Mouse (Mus musculus) CH12.LX (cell line): ENCODE results near the gene Hist1h2af. TPM values are rescaled to one million over a fixed set of nuclear protein-coding genes. Genes with fewer than 3 reads are reported as not detected.

Experiments used
- DNase-seq: peaks from one replicate; pipeline ENCODE4 v3.0.0-alpha.2; 2013; ENCODE audit errors: extremely low read depth
- H3K27ac ChIP-seq: 2 replicates; pipeline ENCODE4 v1.5.1; 2012; ENCODE audit warnings: low read depth, mild to moderate bottlenecking, control low read depth, moderate library complexity; ENCODE audit not compliant: insufficient read depth
- H3K27me3 ChIP-seq: replicated peaks from 2 replicates; pipeline ENCODE3; 2012; ENCODE audit warnings: inconsistent platforms
- H3K36me3 ChIP-seq, 2 experiments: replicated peaks in 1 of 2; 2 replicates each; pipeline versions ENCODE3 to v1.6.1; 2012; ENCODE audit warnings: inconsistent platforms in 1 of 2, low read length in 1 of 2, mild to moderate bottlenecking in 1 of 2, mixed read lengths in 1 of 2, moderate library complexity in 1 of 2; ENCODE audit not compliant: control insufficient read depth in 1 of 2, insufficient read depth in 1 of 2
- H3K4me1 ChIP-seq, 2 experiments: 2 replicates each; pipeline ENCODE4 v1.6.1; 2012; ENCODE audit warnings: inconsistent platforms in 1 of 2, moderate library complexity in 1 of 2; ENCODE audit not compliant: insufficient read depth in 2 of 2, control insufficient read depth in 1 of 2
- H3K4me2 ChIP-seq: 2 replicates; pipeline ENCODE4 v1.6.1; 2012; ENCODE audit warnings: low read depth, mild to moderate bottlenecking, control low read depth; ENCODE audit not compliant: poor library complexity, insufficient read depth, severe bottlenecking
- H3K4me3 ChIP-seq, 3 experiments: fragments of 150-350 bp in 1 of 3; sonication (generic) in 1 of 3; replicated peaks in 1 of 3; 2 replicates each; pipeline versions ENCODE3 to v1.5.1; 2011 to 2012; ENCODE audit warnings: low read depth in 2 of 3, low read length in 2 of 3, mild to moderate bottlenecking in 2 of 3, moderate library complexity in 2 of 3, control low read depth in 1 of 3, improper control_type of control experiment in 1 of 3, inconsistent platforms in 1 of 3, mixed read lengths in 1 of 3; ENCODE audit not compliant: poor library complexity in 1 of 3
- H3K79me2 ChIP-seq: replicated peaks from 2 replicates; pipeline ENCODE4 v1.6.1; 2012; ENCODE audit warnings: mild to moderate bottlenecking, moderate library complexity; ENCODE audit not compliant: control insufficient read depth, poor library complexity, insufficient read depth, severe bottlenecking; ENCODE audit errors: extremely low read depth
- H3K9ac ChIP-seq: 2 replicates; pipeline ENCODE4 v1.6.1; 2012; ENCODE audit warnings: low read depth, mild to moderate bottlenecking, control low read depth, moderate library complexity; ENCODE audit not compliant: insufficient read depth
- H3K9me3 ChIP-seq: replicated peaks from 2 replicates; pipeline ENCODE3; 2012; ENCODE audit warnings: low read length, inconsistent platforms, mixed read lengths
- BHLHE40 ChIP-seq: IDR thresholded peaks from 2 replicates; pipeline ENCODE4 v1.6.1; 2011; ENCODE audit warnings: mild to moderate bottlenecking, low read depth, low read length, improper control_type of control experiment
- CHD1 ChIP-seq: IDR thresholded peaks from 2 replicates; pipeline ENCODE4 v1.6.1; 2012; ENCODE audit warnings: low read depth, low read length, improper control_type of control experiment, inconsistent platforms
- CHD2 ChIP-seq: IDR thresholded peaks from 2 replicates; pipeline ENCODE4 v1.6.1; 2011; ENCODE audit warnings: low read length, improper control_type of control experiment
- E2F4 ChIP-seq: IDR thresholded peaks from 2 replicates; pipeline ENCODE4 v1.6.1; 2011; ENCODE audit warnings: low read depth, low read length, improper control_type of control experiment; ENCODE audit not compliant: insufficient replicate concordance
- ETS1 ChIP-seq: conservative IDR thresholded peaks from 2 replicates; pipeline ENCODE4 v1.6.1; 2012; ENCODE audit warnings: low read depth, mild to moderate bottlenecking, inconsistent platforms, low read length, improper control_type of control experiment, moderate library complexity
- GABPA ChIP-seq: IDR thresholded peaks from 2 replicates; pipeline ENCODE4 v1.6.1; 2012; ENCODE audit warnings: low read depth, low read length, improper control_type of control experiment, inconsistent platforms; ENCODE audit not compliant: insufficient replicate concordance
- HCFC1 ChIP-seq: IDR thresholded peaks from 2 replicates; pipeline ENCODE4 v1.6.1; 2012; ENCODE audit warnings: low read depth, mild to moderate bottlenecking, inconsistent platforms, low read length, improper control_type of control experiment
- IRF4 ChIP-seq: IDR thresholded peaks from 2 replicates; pipeline ENCODE4 v1.6.1; 2014; ENCODE audit warnings: low read depth, mild to moderate bottlenecking, inconsistent platforms, low read length, improper control_type of control experiment
- JUN ChIP-seq: IDR thresholded peaks from 2 replicates; pipeline ENCODE4 v1.6.1; 2011; ENCODE audit warnings: low read depth, mild to moderate bottlenecking, low read length, improper control_type of control experiment, moderate library complexity; ENCODE audit not compliant: insufficient read depth
- JUND ChIP-seq: conservative IDR thresholded peaks from 2 replicates; pipeline ENCODE4 v1.6.1; 2011; ENCODE audit warnings: low read depth, low read length, improper control_type of control experiment
- KAT2A ChIP-seq: IDR thresholded peaks from 2 replicates; pipeline ENCODE4 v1.6.1; 2012; ENCODE audit warnings: low read length, improper control_type of control experiment, inconsistent platforms; ENCODE audit not compliant: insufficient replicate concordance
- MAFK ChIP-seq: IDR thresholded peaks from 2 replicates; pipeline ENCODE4 v1.6.1; 2011; ENCODE audit warnings: low read length, improper control_type of control experiment; ENCODE audit not compliant: insufficient replicate concordance
- MAX ChIP-seq: IDR thresholded peaks from 2 replicates; pipeline ENCODE4 v1.6.1; 2011; ENCODE audit warnings: low read length, improper control_type of control experiment
- MAZ ChIP-seq: IDR thresholded peaks from 2 replicates; pipeline ENCODE4 v1.6.1; 2012; ENCODE audit warnings: low read depth, mild to moderate bottlenecking, inconsistent platforms, low read length, improper control_type of control experiment, moderate library complexity
- NRF1 ChIP-seq: IDR thresholded peaks from 2 replicates; pipeline ENCODE4 v1.6.1; 2014; ENCODE audit warnings: low read depth, mild to moderate bottlenecking, inconsistent platforms, low read length, improper control_type of control experiment, moderate library complexity
- POLR2A ChIP-seq: IDR thresholded peaks from 2 replicates; pipeline ENCODE4 v1.6.1; 2011; ENCODE audit warnings: low read depth, mild to moderate bottlenecking, improper control_type of control experiment, low read length
- RAD21 ChIP-seq: IDR thresholded peaks from 2 replicates; pipeline ENCODE4 v1.6.1; 2011; ENCODE audit warnings: low read depth, mild to moderate bottlenecking, low read length, improper control_type of control experiment, moderate library complexity
- RCOR1 ChIP-seq: conservative IDR thresholded peaks from 2 replicates; pipeline ENCODE4 v1.6.1; 2012; ENCODE audit warnings: low read depth, mild to moderate bottlenecking, inconsistent platforms, low read length, improper control_type of control experiment
- SIN3A ChIP-seq: IDR thresholded peaks from 2 replicates; pipeline ENCODE4 v1.6.1; 2012; ENCODE audit warnings: low read length, improper control_type of control experiment, inconsistent platforms
- SMC3 ChIP-seq: IDR thresholded peaks from 2 replicates; pipeline ENCODE4 v1.6.1; 2011; ENCODE audit warnings: low read depth, low read length, improper control_type of control experiment
- TCF12 ChIP-seq: IDR thresholded peaks from 2 replicates; pipeline ENCODE4 v1.6.1; 2014; ENCODE audit warnings: low read depth, mild to moderate bottlenecking, inconsistent platforms, low read length, improper control_type of control experiment
- UBTF ChIP-seq: IDR thresholded peaks from 2 replicates; pipeline ENCODE4 v1.6.1; 2012; ENCODE audit warnings: low read depth, mild to moderate bottlenecking, inconsistent platforms, low read length, improper control_type of control experiment, moderate library complexity
- USF1 ChIP-seq: IDR thresholded peaks from 2 replicates; pipeline ENCODE4 v1.6.1; 2014; ENCODE audit warnings: low read depth, mild to moderate bottlenecking, inconsistent platforms, low read length, improper control_type of control experiment
- USF2 ChIP-seq: conservative IDR thresholded peaks from 2 replicates; pipeline ENCODE4 v1.6.1; 2011; ENCODE audit warnings: low read depth, low read length, improper control_type of control experiment
- ZC3H11A ChIP-seq: IDR thresholded peaks from 2 replicates; pipeline ENCODE4 v1.6.1; 2012; ENCODE audit warnings: low read depth, mild to moderate bottlenecking, inconsistent platforms, low read length, improper control_type of control experiment
- ZKSCAN1 ChIP-seq: IDR thresholded peaks from 2 replicates; pipeline ENCODE4 v1.6.1; 2012; ENCODE audit warnings: low read depth, inconsistent platforms, low read length, improper control_type of control experiment, borderline replicate concordance
- ZNF384 ChIP-seq: IDR thresholded peaks from 2 replicates; pipeline ENCODE4 v1.6.1; 2012; ENCODE audit warnings: low read depth, low read length, improper control_type of control experiment, inconsistent platforms
- dilution Hi-C: fragments of 300-500 bp; cut with MboI; formaldehyde crosslinking; loops from 2 replicates; pipeline ENCODE4 v1.14.3; 2020; ENCODE audit warnings: low sequenced_read_pairs; ENCODE audit not compliant: extremely low pct_unique_long_range_greater_than_20kb, extremely low pct_ligation_motif_present
- in situ Hi-C: fragments of 300-500 bp; cut with MboI; formaldehyde crosslinking; loops from 3 replicates; pipeline ENCODE4 v1.14.3; 2019; ENCODE audit warnings: low sequenced_read_pairs, low pct_ligation_motif_present, low pct_unique_long_range_greater_than_20kb, mixed read lengths
- polyA plus RNA-seq: library from polyadenylated mRNA; unstranded; fragments of >175 nt; gene quantifications from 2 replicates; pipeline ENCODE4 v1.2.1, GENCODE M21; 2012; ENCODE audit warnings: low read depth; ENCODE audit not compliant: insufficient read length
- total RNA-seq, 2 experiments: library from RNA; depleted of rRNA; stranded (reverse); fragments of 300-350 nt in 1 of 2; fragments of >200 nt in 1 of 2; gene quantifications; 2 replicates each; pipeline ENCODE4 v1.2.3; 2012 to 2014

Gene Hist1h2af
- total and polyA plus RNA-seq, 3 experiments = 57.1 to 932 (median 68.6) TPM

- TF ChIP-seq SMC3 (no peak), RAD21 (no peak), MAFK (peak; percentile 96), NRF1 (peak; percentile 64), IRF4 (no peak), USF2 (peak; percentile 65), MAZ (no peak)
These were observed 29.9 kb upstream of the Hist1h2af start (continued) for GRCm38 (mm10) chr13:23503797-23504196.

GRCm38 (mm10) chr13:23505662-23506345, 27.9 kb upstream of the Hist1h2af start:
- TF ChIP-seq JUN = no peak
- peak; percentile 92 for TF ChIP-seq UBTF
- Histone ChIP-seq H3K27me3 (no peaks in the 10 kb centered on the region), H3K4me3 (peak overlapping the region; percentile 41 to 57 (median 54)), H3K9ac (peak overlapping the region; percentile 61), H3K9me3 (no peaks in the 10 kb centered on the region), H3K4me2 (peak overlapping the region; percentile 96), H3K36me3 (no peaks in the 10 kb centered on the region), H3K4me1 (peaks cover 6 to 40% of the 10 kb centered on the region in 2 experiments; a peak in 3 of 4 replicates), H3K79me2 (no peaks in the 10 kb centered on the region), H3K27ac (peak overlapping the region; percentile 66)
- DNase-seq = peak; percentile 65
- in situ Hi-C loops = loop anchor here (10.0 to 25.0 kb wide), 2 partner anchors 201 to 1569 kb away; partner anchors contain the start of gene Zfp184
- dilution Hi-C loops = no loop called here

GRCm38 (mm10) chr13:23506351-23506750, 27.4 kb upstream of the Hist1h2af start:
- Histone ChIP-seq H3K79me2 (no peaks in the 10 kb centered on the region), H3K4me3 (peak overlapping the region; percentile 41 to 57 (median 54)), H3K27me3 (no peaks in the 10 kb centered on the region), H3K4me2 (peak overlapping the region; percentile 74), H3K9ac (peak overlapping the region; percentile 61), H3K36me3 (no peaks in the 10 kb centered on the region), H3K4me1 (peaks cover 6 to 41% of the 10 kb centered on the region in 2 experiments; a peak in 3 of 4 replicates), H3K9me3 (no peaks in the 10 kb centered on the region), H3K27ac (no peak overlapping the region)
- dilution Hi-C loops = no loop called here
- in situ Hi-C loops = loop anchor here (10.0 to 25.0 kb wide), 2 partner anchors 202 to 1569 kb away; partner anchors contain the start of gene Zfp184
- DNase-seq = peak; percentile 76
- TF ChIP-seq E2F4 (0 out of 2 replicates have a peak, but pooled peaks have one; percentile 66), UBTF (no peak), SIN3A (0 out of 2 replicates have a peak, but pooled peaks have one; percentile 5), IRF4 (no peak), USF2 (no peak), RAD21 (no peak), ZNF384 (no peak), ETS1 (no peak), NRF1 (peak; percentile 49; the same call in 1 of the 2 replicates), CHD1 (0 out of 2 replicates have a peak, but pooled peaks have one; percentile 34), MAFK (peak; percentile 92), SMC3 (no peak), JUND (no peak), USF1 (no peak), HCFC1 (no peak; the same call in 1 of the 2 replicates), ZKSCAN1 (no peak), RCOR1 (no peak), GABPA (no peak), KAT2A (peak; percentile 70; the same call in 1 of the 2 replicates), MAX (no peak), BHLHE40 (no peak), ZC3H11A (no peak), POLR2A (no peak), CHD2 (no peak), TCF12 (no peak)
